Mouse (Mus musculus) left cerebral cortex, adult 11 months (tissue): ENCODE measurements at regions not wholly inside any gene's neighbourhood (a gene's known extent, or its start where the extent isn't known, plus 50 kb on each side); places are given as distances from the start of the nearest gene placed in this dataset.

Source experiments
- DNase-seq: peaks from one replicate; pipeline ENCODE4 v3.0.0; 2022; ENCODE audit warnings: low spot score

DNA sequence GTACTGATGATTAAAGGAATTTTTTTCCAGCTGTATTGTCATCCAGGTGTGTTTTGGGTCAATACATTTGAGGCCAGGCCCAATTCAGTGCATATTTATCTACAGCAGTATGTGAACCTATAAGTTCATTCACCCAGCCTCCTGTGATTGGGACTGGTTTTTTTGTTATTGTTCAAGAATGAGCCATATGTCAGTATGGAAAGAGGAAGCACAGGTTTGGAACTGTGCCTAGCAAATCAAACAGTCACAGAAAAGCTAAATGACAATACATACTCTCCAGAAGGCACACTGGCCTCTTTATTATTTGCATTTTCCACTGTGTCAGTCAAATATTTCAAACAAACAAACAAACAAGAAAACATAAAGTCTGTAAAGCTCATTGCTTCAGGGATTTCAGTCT, 134.7 kb downstream of the Rnd3 start:
- DNase-seq, result no peak

DNA sequence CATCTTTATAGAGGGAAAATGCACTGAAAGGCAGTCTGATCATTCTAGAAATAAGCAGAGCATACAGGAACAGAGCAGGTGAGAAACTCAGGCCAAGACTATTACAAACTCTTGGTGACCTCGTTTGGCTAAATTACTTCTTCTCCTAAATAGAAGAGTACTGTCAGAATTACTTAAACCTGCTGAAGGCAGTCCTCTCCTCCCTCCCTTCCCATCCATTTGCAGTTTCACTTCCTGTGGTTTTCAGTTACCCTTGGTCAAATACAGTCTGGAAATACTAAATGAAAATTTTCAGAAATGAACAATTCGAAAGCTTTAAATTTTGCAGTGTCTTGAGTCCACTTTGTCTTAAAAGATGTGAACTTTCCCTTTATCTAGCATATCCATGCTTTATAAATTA, 135.8 kb downstream of the Rnd3 start:
- no peak for DNase-seq

DNA sequence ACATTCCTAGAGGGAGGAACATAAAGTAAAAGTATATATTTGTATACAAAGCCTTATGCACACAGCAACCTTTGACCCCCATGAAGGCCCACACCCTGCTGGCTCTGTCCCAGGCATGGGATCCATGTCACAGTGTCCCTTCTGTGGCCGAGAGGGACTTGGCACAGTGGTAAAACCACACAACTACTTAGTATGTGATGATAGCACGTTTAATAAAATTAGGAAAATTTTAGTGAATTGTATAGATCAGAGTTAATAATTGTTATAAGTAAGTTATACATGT, 140.7 kb downstream of the Rnd3 start:
- DNase-seq, result no peak

DNA sequence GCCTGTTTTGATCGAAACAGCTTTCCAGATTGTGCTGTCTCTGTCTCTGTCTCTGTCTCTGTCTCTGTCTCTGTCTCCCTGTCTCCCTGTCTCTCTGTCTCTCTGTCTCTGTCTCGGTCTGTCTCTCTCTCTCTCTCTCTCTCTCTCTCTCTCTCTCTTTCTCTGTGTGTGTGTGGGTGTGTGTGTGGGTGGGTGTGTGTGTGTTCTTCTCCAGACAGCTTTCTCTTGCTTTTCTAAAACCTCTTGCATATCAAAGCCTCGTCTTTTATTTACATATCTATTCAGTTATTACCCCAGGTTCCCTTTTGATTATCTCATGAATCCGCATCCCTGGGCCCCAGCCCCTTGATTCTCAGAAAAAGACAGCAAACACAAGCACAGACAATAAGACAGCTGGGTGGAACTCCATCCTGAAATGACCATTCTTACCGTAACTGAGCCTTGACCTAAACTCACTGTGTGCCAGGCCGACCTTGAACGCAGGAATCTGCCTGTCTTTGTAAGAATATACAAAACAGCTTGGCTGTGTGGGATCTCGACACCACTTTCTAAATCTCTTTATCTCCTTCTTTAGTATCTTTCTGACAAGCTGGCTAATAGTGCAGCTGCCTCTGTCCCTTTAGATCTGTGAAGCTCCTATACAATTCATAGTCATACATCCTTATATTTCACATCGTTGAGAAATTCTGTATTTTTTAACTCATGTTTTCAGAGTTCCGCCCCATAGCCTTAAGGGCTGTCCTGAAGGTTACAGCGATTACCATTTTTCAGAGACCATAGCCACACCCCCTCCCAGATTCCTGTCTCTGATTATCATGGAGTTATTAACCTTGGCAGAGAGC, 141.3 kb downstream of the Rnd3 start:
- DNase-seq, result no peak

DNA sequence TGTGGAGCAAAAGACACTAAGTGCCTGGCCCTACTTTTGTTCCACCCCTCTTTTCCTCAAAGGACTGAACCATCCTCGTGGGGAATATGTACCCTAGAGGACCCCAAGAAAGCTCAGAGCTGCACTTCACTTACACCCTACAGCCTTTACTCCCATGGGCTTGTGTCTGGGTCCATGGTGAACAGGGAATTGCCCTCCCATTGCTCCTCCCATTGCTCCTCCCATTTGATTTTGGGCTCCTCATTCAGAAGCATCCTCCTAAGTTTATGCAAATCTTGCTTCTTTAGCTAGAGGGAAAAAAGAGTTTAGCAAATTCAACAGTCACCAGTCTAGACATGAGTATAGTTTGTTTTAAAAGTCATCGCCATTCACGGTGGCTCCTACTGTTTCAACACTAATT, 142.1 kb downstream of the Rnd3 start:
- DNase-seq, result no peak

DNA sequence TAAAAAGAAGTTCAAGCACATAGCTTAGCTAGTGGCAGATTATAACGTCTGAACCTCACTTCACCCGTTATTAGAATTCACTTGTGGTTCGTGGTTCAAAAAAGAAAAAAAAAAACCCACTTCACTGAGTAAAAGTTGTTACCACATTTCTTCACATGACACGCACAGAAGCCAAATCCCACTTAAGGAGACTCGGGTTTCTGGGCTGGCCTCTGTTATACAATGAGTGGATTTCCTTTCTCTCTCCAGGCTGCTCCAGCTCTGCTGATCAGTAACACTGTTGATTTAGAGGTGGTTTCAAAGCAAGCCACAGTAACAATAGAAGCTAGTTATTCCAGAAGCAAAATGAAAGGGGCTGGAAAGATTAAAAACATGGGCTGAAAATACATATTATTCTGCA, 147.4 kb downstream of the Rnd3 start:
- DNase-seq, result no peak

DNA sequence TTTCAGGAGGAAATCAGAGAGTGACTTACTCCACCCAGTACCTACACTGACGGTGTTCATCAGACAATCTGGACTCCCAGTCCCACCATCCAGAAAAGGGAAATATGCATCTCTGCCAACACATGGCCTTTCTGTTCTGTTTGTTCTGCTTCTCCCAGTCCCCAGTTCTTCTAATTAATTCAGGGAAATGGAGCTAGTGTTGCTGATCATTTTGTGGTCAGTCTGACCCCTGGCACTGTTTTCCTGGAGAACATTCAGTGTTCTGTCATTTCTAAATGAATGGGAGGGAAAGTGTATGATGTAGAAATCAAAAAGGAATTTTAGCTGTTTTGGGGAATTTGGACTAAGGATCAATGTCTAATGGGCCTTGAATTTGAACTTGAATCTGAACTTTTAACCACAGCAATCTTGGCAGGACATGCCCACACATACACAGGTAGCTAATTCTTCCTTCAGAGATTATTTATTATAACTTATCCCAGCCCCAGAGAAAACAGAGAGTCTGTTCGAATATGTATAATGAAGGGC, 165.0 kb downstream of the Rnd3 start:
- DNase-seq, result no peak

DNA sequence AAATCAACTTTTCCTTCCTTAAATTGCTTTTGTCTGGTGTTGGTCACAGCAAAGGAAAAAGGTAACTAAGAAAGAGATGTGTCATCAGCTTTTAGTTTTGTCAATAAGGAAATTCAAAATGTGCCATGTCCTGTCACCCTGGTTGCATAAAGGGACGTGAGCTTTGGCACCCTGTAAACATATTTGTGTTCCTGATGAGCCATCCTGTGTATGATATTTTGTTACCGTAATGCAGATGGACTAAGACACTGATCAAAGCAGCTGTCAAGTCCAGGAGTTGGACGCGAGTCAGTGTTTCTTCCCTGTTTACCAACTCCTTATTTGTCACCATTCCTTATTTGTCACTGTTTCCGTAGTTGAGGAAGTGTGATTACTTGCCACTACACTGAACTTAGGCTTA, 166.3 kb downstream of the Rnd3 start:
- DNase-seq, result no peak

DNA sequence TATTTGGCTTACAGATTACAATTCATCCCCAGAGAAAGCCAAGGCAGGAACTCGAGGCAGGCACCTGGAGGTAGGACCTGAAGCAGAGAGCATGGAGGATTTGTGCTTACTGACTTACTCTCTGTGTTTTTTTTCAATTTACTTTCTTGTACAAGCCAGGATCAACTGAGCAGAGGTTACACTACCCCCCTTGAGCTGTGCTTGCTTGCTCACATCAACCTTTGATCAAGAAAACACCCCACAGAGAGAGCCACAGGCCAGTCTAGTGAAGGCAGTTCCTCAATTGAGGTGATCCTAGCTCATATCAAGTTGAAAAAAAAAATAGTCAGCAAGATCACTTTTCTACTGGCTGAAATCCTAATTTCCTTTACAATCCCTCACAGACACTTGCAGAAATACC, 170.6 kb downstream of the Rnd3 start:
- DNase-seq, result no peak

DNA sequence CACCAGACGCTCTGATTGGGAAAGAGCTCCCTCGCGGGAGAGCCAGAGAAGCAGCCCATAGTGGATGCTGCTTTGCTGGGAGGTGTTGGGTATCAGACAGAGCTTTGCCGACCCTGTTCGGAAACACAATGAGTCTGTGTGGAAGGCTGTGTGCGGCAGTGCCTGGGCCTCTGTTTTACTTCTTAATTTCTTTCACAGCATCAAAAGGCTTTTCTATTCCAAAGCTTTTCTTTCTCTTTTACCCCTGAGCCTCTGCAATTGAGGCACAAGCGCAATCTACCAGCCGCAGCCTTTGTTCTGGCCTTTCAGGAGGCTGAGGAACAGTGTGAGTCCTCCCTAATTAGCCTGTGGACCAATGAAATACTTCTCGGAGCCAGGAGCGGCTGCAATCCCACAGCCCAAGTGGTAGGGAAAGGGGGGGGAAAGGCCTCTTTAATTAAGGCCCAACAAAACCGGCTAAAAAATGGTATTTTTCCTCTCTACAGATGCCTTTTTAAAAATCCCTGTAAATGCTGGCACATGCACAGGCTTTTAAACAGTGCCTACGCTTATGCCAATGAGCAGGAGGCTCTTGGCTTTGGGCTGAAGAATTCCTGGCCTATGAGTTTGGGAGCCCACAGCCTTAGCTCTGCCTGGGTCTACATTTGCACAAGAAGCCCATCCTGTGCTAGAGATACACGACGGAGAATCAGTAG, 177.6 kb downstream of the Rnd3 start:
- peak; percentile 26 for DNase-seq

DNA sequence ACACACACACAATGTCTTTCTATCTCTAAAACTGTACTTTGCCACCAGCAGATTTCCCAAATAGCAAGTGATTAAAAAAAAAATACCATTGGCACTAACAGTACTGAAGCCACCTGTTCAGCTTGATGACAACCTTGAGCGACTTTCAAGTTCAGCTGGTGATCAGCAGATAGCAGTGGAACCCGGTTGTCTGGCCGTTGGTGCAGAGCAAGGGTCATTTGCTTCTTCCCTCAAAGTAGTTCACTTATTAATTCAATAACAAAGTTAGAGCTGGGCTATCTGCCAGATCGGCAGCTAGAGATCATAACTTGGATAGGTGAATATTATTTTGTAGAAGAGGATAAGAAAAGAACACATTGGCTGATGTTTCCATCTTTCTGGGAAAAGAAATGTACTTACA, 180.5 kb downstream of the Rnd3 start:
- DNase-seq, result no peak

DNA sequence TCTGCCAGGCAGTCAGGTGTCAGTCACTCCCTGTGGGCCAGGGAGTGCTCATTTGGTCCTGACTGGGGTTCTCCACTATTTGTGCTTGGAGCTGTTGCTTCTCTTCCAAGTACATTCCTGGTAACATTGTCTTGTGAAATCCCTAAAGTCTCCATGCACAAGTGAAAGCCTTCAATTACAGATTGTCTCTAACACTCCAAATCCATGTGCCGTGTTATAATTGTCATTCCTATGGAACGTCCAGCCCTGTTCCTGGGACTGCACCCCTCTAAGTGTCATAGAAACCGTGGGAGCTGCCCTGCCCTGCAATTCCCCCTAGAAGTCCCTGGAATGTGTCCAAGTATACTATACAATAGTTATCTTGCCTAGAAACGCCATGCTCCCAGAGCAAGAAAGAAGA, 181.1 kb downstream of the Rnd3 start:
- no peak for DNase-seq

DNA sequence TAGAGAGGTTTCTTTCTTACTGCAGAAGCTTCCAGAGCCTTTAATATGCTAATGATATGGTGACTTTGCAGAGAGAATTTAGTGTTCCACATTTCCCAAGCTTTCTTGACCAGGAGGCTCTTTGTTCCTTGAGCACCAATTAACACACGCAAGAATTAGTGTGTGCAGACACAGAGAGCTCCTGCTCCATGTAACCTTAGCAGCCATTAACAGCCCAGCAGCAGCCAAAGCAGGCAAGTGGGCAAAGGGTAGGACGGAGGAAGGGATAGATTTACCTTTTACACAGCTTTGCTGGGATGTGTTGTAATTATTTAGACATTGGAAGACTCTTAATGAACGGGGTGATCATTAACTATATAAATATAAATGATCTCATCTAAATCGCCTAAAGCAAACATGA, 181.8 kb downstream of the Rnd3 start:
- no peak for DNase-seq

DNA sequence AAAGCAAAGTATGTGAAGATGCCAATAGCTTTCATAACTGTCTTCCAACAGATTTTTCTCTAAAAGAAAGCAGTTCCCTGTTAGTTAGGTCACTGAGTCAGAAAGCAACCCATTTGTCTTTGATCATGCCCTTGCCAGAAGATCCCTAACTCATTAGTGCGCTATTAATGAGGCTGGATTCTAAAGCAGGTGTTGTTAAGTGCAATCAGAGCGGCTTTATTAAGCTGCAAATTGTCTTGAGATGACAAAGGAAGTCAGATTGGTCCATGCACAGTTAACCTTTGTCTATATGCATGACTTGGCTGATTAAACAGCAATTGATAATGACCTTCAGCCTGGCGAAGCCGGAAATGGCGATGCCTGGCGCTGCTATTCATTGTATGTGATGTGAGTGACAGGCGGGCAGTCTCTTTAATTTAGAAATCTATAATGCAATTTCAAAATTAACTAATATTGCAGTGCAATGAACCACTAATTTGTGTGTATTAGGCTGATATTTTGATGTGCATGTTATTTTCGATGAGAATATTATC, 183.4 kb downstream of the Rnd3 start:
- no peak for DNase-seq

DNA sequence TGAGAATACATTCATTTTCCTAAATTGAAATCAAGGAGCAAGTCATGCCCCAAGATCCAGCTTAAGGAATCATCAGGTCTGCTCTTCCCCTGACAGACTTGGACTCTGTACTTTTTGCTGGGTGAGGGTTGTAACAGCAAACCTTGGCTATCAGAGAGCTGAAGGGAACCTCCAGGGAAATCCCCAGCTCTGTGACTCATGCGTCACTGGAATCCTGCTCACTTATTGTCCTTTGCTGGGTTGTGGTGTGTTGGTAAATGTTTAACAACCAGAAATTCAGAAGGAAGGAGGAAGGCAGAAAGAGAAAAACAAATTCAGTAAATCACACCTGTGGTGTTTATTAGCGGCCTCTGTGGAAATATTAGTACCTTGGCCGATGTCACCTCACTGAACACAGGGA, 184.8 kb downstream of the Rnd3 start:
- DNase-seq, result no peak

DNA sequence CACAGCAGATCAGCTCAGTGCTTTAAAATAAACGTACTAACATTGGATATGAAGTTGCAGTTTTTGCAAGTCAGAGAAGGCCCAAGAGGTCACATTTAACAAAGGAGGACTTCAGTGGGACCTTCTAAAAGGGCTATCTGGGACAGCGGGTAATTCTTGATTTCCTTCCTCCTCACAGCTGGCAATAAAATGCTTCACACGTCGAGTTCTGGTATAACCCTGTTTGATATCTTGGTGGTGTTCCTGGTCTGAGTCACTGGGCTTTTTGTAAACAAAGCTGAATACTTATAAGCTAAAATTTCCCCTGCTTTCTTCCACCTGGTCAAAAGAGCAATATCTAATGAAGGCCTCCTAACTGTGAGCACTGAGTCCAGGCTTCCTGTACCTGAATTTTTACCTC, 187.9 kb downstream of the Rnd3 start:
- DNase-seq, result no peak

DNA sequence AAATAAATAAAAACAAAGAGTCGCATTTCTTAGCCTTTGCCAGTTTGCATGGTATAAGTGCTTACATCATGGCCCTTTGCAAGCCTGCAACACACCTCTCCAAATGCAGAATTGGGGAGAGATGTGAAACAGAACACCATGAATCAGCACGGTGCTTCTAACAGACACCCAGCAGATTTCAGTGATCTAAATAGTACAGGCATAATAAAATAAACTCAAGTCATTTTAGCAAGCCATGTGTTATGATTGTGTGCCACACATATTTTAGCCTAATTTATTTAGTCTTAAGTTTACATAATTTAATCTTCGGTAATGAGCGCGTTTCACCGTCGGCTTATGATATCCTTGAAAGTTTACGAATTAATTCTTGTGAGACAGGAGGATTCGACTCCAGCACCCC, 189.6 kb downstream of the Rnd3 start:
- no peak for DNase-seq

DNA sequence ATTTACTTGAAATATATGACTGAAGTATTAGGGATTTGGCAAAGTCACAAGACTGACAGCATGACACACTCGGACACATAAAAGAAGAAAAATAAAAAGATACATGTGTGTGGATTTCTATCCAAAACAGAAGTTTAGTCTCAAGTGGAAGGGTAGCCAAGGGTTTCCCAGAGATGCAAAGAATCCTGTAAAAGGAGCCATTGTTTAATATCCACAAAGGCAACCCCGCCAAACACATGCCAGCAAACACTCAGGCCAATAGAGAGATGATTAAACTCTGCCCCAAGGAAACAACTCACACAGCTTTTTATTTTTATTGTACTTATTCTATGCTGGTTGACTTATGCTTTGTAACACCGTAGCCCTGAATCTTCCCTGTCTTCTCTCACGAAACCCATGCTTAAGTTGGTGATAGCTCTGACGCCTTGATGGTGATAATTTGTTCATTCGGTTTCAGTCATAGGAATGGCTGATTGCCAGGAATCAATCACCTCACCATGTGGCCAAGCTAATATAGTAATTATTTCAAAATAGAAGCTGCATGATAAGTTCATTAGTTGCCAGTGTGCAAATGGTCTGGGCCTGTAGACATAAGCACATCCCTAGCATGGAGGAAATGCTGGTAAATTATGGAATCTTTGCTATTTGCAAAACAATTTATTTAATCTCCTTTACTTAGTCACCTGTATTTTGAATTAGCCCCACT, 194.4 kb downstream of the Rnd3 start:
- DNase-seq, result no peak

DNA sequence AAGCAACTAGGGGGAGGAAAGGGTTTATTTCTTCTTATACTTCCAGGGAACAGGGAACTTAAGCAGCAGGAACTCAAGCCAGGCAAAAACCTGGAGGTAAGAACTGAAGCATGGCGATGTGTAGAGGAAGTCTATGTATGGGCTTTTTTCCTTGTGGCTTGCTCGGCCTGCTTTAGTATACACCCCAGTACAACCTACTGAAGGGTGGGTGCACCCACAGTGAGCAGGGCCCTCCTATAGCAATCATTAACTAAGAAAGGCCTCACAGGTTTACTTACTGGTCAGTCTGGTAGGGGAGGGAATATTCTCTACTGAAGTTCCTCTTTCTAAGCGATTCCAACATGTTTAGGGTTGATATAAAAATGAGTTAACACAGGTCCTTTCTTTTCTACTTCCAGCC, 197.9 kb downstream of the Rnd3 start:
- no peak for DNase-seq

DNA sequence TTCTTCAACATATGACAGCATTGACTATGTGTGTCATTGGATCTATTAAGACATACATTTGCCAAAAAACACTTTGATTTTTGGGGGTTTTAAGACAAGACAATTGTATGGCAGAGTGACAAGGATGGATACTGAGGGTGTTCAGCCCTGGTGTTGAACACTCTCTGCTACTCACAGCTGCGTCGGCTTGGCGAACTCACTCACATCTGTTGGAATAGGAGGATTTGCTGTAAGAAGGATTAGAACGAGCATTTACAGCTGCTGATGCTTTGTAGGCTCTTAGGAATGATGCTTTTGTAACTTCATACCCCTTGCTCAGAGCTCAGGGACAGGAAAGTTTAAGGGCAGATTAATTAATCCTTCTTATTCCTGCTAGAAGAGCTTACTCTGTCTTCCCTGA, 199.2 kb downstream of the Rnd3 start:
- DNase-seq, result no peak

DNA sequence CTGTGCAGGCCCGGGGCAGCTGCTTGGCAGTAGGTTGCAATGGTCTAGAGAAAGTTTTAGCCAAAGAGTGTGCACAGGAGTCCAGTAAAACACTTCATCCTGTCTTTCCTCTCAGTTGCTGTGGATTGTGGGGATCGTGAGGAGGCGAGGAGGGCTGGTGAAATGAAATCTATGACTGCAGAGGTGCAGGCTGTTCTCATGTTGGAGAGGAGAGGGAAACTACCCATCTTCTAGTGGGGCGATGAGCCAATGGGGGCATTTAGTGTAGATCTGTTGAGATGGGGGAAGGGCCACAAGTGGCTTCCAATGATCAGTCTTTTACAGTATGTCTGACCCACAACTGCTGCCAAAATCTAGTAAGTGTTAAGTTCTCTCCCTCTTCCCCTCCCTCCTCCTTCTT, 203.4 kb downstream of the Rnd3 start:
- no peak for DNase-seq

DNA sequence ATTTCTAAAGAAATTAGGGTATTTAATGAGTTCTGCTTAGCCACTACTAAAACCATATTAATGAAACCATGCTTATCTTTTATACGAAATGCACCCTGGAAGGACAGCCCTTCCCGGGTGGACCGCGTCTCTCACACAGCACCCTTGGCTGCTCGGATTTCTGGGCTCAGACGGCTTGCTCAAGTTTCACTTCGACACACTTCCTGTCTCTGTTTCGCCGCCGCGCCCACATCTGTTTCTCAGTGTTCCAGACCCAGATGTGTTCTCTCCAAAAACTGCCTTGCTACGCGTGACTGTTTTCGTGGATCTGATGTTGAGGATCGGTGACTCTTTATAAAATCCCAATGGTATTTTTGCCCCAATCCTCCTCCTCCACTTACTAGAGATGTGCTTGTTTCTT, 205.7 kb downstream of the Rnd3 start:
- no peak for DNase-seq

DNA sequence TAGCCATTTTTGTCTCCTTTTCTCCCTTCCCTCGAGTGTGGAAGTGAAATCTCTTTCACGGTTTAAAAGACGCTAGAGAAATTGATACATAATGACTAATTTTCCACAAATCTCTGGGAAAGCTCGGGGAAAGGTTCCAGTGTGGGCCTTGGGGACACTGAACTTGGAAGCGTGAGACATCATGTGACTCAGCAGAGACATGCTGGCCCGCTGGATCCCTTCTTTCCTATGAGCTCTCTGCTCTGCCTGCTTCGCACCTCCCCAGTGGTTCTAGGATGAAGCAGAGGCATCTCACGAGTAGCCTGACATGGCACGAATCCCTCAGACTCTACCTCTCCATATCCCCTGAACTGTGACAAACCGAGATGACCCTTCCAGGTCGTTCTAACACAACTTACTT, 206.2 kb downstream of the Rnd3 start:
- DNase-seq, result no peak
